Mouse (Mus musculus) kidney, postnatal 14 days (tissue): Measurements from ENCODE around the gene Map3k4.

Source experiments
- DNase-seq: peaks from one replicate; pipeline ENCODE4 v3.0.0; 2022; ENCODE audit warnings: mixed read lengths

Gene Map3k4

GRCm38 (mm10) chr17:12216224-12216623 lies 102.4 kb downstream of the Map3k4 start:
- no peak for DNase-seq

DNA sequence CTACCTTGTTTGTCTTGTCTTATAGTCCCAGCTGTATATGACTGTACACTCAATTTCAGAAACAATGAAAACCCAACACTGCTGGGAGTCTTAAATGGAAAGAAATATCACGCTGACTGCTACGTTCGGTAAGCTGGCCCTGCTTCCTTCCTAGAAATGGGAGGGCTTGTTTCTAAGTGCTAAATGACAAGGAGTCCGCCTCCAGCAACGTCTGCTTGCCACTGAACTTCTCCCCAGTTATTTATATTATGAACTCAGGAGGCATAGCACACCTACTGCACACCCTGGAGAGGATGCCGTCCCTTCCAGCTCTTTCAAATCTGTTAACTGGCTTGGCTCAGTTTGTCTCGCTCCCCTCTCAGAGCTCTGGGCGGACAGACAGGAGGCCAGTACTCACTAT lies 105.2 kb downstream of the Map3k4 start:
- no peak for DNase-seq

DNA sequence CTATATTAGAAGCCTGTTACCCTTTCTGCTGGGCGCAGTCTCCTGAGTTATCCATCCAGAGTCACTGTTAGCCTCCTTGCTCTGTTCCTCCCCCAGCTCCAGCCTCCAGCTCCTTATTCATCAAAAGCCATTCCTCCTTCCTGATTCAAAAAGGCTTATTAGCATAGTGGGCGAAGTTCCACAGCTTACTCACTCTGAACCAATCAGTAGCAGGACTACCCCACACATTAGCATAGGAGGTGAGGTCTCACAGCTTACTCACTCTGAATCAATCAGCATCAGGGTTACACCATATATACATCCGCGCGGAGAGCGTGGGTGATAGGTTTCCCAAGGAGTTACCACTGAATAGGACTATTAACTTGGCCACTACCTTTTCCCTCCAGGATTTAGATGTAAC lies 106.3 kb downstream of the Map3k4 start:
- DNase-seq = no peak

GRCm38 (mm10) chr17:12211890-12212289 lies 106.7 kb downstream of the Map3k4 start:
- DNase-seq = no peak

GRCm38 (mm10) chr17:12210544-12211132 lies 108.0 kb downstream of the Map3k4 start:
- DNase-seq = peak; percentile 87

DNA sequence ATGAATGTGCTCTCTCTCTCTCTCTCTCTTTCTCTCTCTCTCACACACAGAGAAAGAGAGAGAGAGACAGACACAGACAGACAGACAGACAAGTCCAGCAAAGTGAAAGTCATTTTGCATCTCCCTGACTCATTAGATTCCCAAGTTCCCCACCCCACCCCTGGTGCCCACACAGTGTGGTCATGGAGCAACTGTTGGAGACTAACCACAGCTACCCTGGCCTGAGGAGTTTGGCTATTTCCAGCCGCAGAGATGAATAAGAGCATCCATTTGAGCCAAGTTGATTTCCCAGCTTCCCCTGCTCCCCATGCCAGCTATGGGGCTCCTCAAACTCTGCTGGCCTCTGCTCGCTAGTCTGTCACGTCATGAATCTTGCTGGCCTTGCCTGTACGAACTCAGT lies 109.1 kb downstream of the Map3k4 start:
- no peak for DNase-seq

- no peak for DNase-seq
Measured at GRCm38 (mm10) chr17:12207022-12207548, 111.5 kb downstream of the Map3k4 start.

- no peak for DNase-seq
Measured at GRCm38 (mm10) chr17:12206248-12206647, 112.3 kb downstream of the Map3k4 start.

DNA sequence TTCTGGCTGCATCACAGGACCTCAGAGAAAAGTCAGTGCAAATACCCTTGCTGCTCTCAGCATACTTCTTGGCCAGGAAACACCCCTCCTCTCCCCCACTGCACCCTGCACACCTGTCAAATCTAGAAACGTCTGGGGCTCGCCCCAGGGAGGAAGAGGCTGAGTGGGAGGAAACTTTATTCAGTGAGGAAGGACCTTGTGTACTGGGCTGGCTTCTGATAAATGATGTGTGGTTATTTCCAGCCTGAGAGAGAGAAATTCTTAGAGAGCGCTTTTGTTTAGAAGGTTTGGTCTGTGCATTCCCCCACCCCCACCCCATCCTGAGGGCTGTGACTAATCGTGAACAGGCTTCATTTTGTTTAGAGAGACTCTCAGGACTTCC lies 112.9 kb downstream of the Map3k4 start:
- no peak for DNase-seq

- DNase-seq = no peak
Measured at GRCm38 (mm10) chr17:12205015-12205693, 113.4 kb downstream of the Map3k4 start.

GRCm38 (mm10) chr17:12204689-12205014 lies 113.9 kb downstream of the Map3k4 start:
- DNase-seq = no peak

DNA sequence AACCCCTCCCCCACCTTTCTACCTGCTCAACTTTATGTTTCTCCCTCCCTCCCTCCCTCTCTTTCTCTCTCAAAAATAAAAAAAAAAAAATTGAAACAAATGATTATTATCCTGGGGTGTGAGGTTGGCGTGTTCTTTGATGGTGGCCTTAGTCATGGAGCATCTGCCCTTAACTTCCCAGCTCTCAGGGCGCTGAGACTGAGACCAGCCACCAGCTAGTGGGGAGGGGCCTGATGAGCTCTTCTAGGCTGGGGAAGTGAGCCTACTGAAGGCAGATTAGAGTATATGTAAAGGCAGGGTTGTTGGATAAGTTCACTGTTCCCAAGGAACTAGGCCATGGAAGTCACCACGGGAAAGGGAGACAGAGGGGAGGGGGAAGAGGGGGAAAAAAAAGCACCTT lies 114.3 kb downstream of the Map3k4 start:
- DNase-seq = no peak

- DNase-seq = no peak
Measured at GRCm38 (mm10) chr17:12203414-12203897, 115.1 kb downstream of the Map3k4 start.

DNA sequence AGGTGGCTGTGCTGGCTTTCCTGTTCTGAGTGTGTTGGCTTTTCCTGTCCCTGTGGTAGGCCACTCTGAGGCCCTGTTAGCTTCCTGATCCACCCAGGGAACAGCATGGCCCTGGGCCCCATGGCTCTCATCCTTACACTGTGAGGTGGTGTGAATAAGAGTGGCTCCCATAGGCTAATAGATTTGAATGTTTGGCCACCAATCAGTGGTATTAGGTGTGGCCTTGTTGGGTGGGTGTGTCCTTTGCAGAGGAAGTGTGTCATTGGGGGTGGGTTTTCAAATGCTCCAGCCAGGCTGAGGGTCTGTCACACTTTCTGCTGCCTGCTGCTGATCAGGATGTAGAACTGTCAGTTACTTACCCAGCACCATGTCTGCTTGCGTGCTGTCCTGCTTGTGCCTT lies 117.5 kb downstream of the Map3k4 start:
- no peak for DNase-seq

- DNase-seq = no peak
Measured at GRCm38 (mm10) chr17:12199933-12200332, 118.7 kb downstream of the Map3k4 start.

DNA sequence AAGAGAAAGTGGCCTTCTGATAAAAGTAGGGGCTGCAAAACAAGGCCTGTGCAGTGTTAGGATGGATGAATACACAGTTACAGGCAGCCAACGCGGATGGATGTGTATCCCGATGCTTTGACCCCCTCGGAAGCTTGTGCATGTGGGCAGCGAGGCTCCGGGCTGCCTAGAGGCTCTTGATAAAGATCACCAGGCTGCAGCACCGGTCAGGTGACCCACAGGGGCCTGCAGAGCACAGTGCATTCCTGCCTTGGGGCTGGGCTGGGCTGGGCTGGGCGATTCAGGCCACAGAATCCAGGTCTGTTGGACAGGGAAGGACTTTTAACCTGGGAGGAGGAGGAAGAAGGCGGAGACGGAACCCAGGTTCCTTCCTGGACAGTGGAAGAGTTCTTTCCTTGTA lies 123.0 kb downstream of the Map3k4 start:
- DNase-seq = no peak

DNA sequence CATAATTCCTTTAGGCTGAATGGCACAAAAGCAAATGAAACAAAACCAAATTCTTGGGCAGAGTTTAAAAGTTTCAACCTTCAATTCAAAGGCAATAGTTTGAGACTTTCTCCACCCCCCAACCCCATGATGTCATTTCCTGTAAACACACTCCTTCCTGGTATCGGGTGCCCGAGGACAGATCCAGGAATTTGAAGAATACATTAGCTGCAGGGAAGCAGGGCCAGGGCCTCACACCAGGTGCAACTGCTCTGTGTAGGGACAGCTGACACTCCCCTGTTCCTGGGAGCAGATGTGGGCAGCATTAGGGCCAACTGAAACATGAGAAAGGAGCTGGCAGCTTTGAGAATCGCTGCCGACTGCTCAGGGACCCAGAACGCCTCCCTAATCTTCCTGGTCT lies 123.5 kb downstream of the Map3k4 start:
- DNase-seq = no peak

- no peak for DNase-seq
Measured at GRCm38 (mm10) chr17:12187782-12188181, 130.8 kb downstream of the Map3k4 start.

GRCm38 (mm10) chr17:12186341-12186740 lies 132.3 kb downstream of the Map3k4 start:
- no peak for DNase-seq

DNA sequence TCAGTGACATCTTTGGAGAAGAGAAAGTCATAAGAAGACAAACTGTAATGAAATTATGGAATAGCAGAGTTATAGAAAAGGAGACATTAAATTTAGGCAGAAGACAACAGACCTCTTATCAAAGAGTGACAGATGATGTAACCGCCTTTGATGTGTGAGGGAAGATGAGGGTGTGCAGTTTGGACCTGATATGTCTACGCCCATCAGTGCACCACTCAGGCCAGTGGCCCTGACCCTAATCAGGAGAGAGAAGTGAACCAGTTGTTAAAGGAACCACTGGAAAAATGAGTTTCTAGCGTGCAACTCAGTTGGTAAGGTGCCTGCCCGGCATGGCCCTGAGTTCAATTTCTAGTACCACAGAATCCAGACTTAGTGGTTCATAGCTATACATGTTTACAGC lies 132.7 kb downstream of the Map3k4 start:
- DNase-seq = no peak

GRCm38 (mm10) chr17:12184283-12184682 lies 134.3 kb downstream of the Map3k4 start:
- no peak for DNase-seq

DNA sequence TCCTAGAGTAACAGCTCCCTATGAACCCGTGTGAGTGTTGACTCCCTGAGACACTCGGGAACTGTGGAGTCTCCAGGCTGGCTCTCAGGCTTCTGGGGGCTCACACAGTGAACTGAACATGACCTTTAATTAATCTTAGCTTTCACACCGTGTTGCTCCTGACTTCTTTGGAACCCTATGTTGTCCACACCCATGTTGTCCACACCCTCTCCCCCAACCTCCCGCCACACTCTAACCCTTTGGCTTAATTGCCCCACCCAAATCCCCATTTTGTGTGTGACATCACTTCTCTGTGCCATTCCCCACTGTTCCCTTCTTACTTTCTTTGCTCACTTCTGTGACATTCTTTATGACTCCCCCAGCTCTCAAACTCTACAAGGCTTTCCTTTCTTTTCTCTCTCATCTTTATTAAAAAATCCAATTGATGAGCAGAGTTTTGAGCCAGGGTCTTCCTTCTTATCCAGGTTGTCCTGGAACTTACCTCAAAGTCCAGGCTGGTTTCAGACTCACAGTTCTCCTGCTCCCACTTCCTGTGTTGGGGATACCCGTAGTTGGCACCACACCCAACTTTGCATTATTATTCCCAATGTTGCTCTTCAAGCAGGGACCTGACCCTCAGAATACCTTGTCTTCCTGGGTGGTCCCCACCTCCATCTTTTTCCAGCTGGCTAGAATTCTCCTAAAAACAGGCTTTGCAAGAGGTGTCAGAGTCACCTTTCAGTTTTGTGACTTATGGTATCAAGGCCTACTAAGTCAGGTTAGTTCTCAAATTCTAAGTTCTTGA lies 135.7 kb downstream of the Map3k4 start:
- DNase-seq = no peak

- no peak for DNase-seq
Measured at GRCm38 (mm10) chr17:12179766-12180165, 138.8 kb downstream of the Map3k4 start.

DNA sequence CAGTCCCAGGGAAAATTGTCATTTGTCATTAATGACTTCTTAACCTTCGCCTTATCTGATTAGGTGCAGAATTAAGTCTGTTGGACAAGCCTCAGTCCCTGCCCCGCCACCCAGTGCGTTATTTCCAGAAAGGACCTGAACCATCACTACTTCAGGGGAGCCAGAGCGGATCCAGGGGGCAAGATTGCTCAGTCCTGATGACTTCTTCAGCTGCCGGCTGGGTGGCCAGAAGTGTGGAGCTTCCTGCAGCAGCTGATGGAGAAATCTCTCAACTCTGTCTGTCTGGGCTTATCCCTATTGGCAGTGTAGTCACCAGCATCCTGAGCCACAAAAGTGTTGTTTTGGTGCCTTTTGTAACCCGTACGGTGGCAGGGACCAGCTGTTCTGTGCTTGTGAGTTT lies 139.3 kb downstream of the Map3k4 start:
- no peak for DNase-seq
